7 mouse cellular contexts compared by ENCODE assay signal in the genomic region with DNA sequence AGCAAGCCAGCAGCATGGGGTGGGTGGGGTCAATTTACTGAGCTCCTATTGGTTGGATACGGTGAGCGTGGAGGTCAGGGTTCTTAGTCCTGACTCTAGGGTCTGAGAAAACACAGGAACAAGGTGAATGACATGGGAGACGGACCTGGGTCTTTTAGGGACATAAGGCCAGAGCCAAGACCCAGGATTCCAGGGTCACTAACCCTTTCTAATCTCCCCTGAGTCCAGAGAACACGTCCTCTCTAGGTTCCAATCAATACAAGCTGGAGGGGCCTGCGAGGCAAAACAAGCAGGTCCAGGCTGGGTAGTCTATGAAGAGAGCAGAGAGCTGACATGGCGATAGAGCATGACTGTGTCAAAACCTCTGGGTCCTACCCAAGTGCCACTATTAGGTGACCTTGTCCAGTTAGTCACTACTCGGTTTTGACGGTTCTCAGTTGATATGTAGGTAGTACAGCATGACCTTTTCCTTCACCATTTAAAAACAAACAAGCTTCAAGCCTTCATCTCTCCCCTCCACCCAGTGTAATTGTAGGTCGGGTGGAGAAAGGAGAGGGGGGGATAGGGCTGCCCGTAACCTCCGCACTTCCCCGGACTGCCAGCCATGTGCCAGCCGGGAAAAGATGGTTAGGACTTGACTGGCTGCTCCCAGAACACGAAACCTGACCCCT. TPM values are rescaled to one million over a fixed set of nuclear protein-coding genes. Genes with fewer than 3 reads are reported as not detected.
A peak's percentile ranks its signal among the peaks of the same experiment; 100 is the strongest.
DNase-seq lines count a peak whose midpoint lies in the region; ATAC-seq and TF ChIP-seq lines count a peak whose summit lies in the region.

No protein-coding gene starts in this region.

- H3K4me3 ChIP-seq in CH12.LX (replicated peaks in 1 of 3; ENCODE audit: low read depth in 2 of 3, low read length in 2 of 3, poor library complexity in 1 of 3) (peak overlapping the region in 1 of 3 experiments; percentile 27), myocyte (peak overlapping the region; percentile 29)
- peak overlapping the region; percentile 46 for H3K4me3 ChIP-seq in kidney, embryonic 14.5 days (ENCODE audit: low read length)

- dilution Hi-C loops in CH12.LX (cut with MboI; ENCODE audit: extremely low pct_ligation_motif_present, extremely low pct_unique_long_range_greater_than_20kb, low sequenced_read_pairs), result no loop called here

- peak overlapping the region; percentile 43 for H3ac ChIP-seq in myocyte (ENCODE audit: control insufficient read depth, insufficient read length)

- H3K27me3 ChIP-seq in CH12.LX (replicated peaks) (peaks cover 10% of the 10 kb centered on the region), myocyte (ENCODE audit: control insufficient read depth, insufficient read depth, insufficient read length) (no peaks in the 10 kb centered on the region)
- H3K27me3 ChIP-seq in kidney, embryonic 14.5 days (ENCODE audit: control insufficient read depth, insufficient read depth, low read length), result 0 out of 2 replicates have a peak, but pooled peaks cover 2% of the 10 kb centered on the region

- H3K36me3 ChIP-seq in CH12.LX (replicated peaks in 1 of 2; ENCODE audit: control insufficient read depth in 1 of 2, insufficient read depth in 1 of 2, low read length in 1 of 2) (no peaks in the 10 kb centered on the region), myocyte (ENCODE audit: control insufficient read depth, insufficient read depth) (no peaks in the 10 kb centered on the region)
- H3K36me3 ChIP-seq in kidney, embryonic 14.5 days (ENCODE audit: control insufficient read depth, insufficient read depth, low read length), result no peaks in the 10 kb centered on the region

- TF ChIP-seq POLR2A in CH12.LX (IDR thresholded peaks at IDR 0.05; ENCODE audit: low read depth, low read length) (no peak), myocyte (IDR thresholded peaks at IDR 0.05; ENCODE audit: insufficient read length, low read depth) (no peak)

- TF ChIP-seq CTCF in CH12.LX (conservative IDR thresholded peaks at IDR 0.05 in 1 of 2, IDR thresholded peaks at IDR 0.05 in 1 of 2; ENCODE audit: low read depth in 2 of 2, low read length in 2 of 2), result no peak

- WGBS in kidney, embryonic 14.5 days, result 12% methylated on average over 14 of the region's 14 CpGs

- H3K4me2 ChIP-seq in CH12.LX (ENCODE audit: insufficient read depth, low read depth, poor library complexity, severe bottlenecking) (peak overlapping the region; percentile 57), myocyte (ENCODE audit: low read depth) (peak overlapping the region; percentile 87)
- H3K4me2 ChIP-seq in kidney, embryonic 14.5 days (replicated peaks; ENCODE audit: low read depth, low read length), result peak overlapping the region; percentile 98

- no peak for TF ChIP-seq EP300 in CH12.LX (IDR thresholded peaks at IDR 0.05; ENCODE audit: low read length)

- H3K9me3 ChIP-seq in CH12.LX (replicated peaks; ENCODE audit: low read length), result no peaks in the 10 kb centered on the region
- no peaks in the 10 kb centered on the region for H3K9me3 ChIP-seq in kidney, embryonic 14.5 days (ENCODE audit: control insufficient read depth, low read length)

- in situ Hi-C loops in CH12.LX (cut with MboI; ENCODE audit: low pct_ligation_motif_present, low pct_unique_long_range_greater_than_20kb, low sequenced_read_pairs), result loop anchor here (25.0 kb wide), 1 partner anchor 425 kb away; the partner anchor contains the start of gene Sall2

- no peak for DNase-seq in CH12.LX (ENCODE audit: extremely low read depth)
- peak; percentile 39 for DNase-seq in MN1 (ENCODE audit: low spot score)
- peak; percentile 58 to 63 for DNase-seq in heart, adult 9 months (ENCODE audit: low spot score in 2 of 2)
- DNase-seq in layer of hippocampus, adult 8-10 months (ENCODE audit: low spot score in 2 of 2), result no peak
- no peak for DNase-seq in layer of hippocampus, postnatal 10 days (ENCODE audit: low spot score in 2 of 2)

- H3K79me2 ChIP-seq in CH12.LX (replicated peaks; ENCODE audit: control insufficient read depth, extremely low read depth, insufficient read depth, poor library complexity, severe bottlenecking) (no peaks in the 10 kb centered on the region), myocyte (ENCODE audit: control insufficient read depth, insufficient read depth) (no peaks in the 10 kb centered on the region)

- ATAC-seq in kidney, embryonic 14.5 days (ENCODE audit: low FRiP score, low TSS enrichment), result peak; percentile 16; the same call in 1 of the 2 replicates

- no peak for TF ChIP-seq RAD21 in CH12.LX (IDR thresholded peaks at IDR 0.05; ENCODE audit: low read depth, low read length)

- H3K27ac ChIP-seq in CH12.LX (ENCODE audit: insufficient read depth, low read depth), result no peak overlapping the region
- no peak overlapping the region for H3K27ac ChIP-seq in kidney, embryonic 14.5 days (ENCODE audit: low read depth, low read length)

- no peak overlapping the region for H3K9ac ChIP-seq in CH12.LX (ENCODE audit: insufficient read depth, low read depth)
- H3K9ac ChIP-seq in kidney, embryonic 14.5 days (ENCODE audit: low read depth, low read length), result peak overlapping the region; percentile 50

- H3K4me1 ChIP-seq in CH12.LX (ENCODE audit: control insufficient read depth in 1 of 2, insufficient read depth in 2 of 2), result peaks cover 9 to 22% of the 10 kb centered on the region in 2 experiments
- H3K4me1 ChIP-seq in kidney, embryonic 14.5 days (ENCODE audit: control insufficient read depth, insufficient read depth, low read length), result peaks cover 12% of the 10 kb centered on the region

TF ChIP-seq in CH12.LX, 34 proteins besides CTCF, POLR2A, EP300 and RAD21:
- TF ChIP-seq IRF4 (IDR thresholded peaks at IDR 0.05; ENCODE audit: low read depth, low read length), result no peak
- TF ChIP-seq ETS1 (conservative IDR thresholded peaks at IDR 0.05; ENCODE audit: low read depth, low read length), result no peak

TF ChIP-seq in myocyte, 11 proteins besides CTCF, POLR2A, EP300 and RAD21:
- TF ChIP-seq REST (IDR thresholded peaks at IDR 0.05; ENCODE audit: insufficient read depth, insufficient read length) (no peak), POLR2AphosphoS2 (IDR thresholded peaks at IDR 0.05; ENCODE audit: insufficient read length, low read depth) (no peak), TCF3 (IDR thresholded peaks at IDR 0.05; ENCODE audit: insufficient read length, low read depth) (no peak), E2F4 (IDR thresholded peaks at IDR 0.05; ENCODE audit: insufficient read depth) (no peak), CEBPB (IDR thresholded peaks at IDR 0.05; ENCODE audit: insufficient read depth, poor library complexity, severe bottlenecking) (no peak), MAX (IDR thresholded peaks at IDR 0.05; ENCODE audit: low read depth) (no peak), TCF12 (IDR thresholded peaks at IDR 0.05; ENCODE audit: insufficient read depth, poor library complexity, severe bottlenecking) (no peak), MYOD1 (IDR thresholded peaks at IDR 0.05; ENCODE audit: control insufficient read depth in 1 of 3, insufficient read length in 2 of 3, low read depth in 2 of 3) (no peak), USF1 (IDR thresholded peaks at IDR 0.05; ENCODE audit: low read depth) (no peak), SRF (IDR thresholded peaks at IDR 0.05; ENCODE audit: control insufficient read depth, insufficient read length, low read depth) (no peak), MYOG (IDR thresholded peaks at IDR 0.05; ENCODE audit: control insufficient read depth in 1 of 3, insufficient read depth in 1 of 3, insufficient read length in 2 of 3, low read depth in 2 of 3) (no peak)

RNA-seq across cellular contexts. Expression of gene Ndrg2, which starts 1.4 kb away (rescaled TPM):
- total RNA-seq in CH12.LX (2012; rRNA removed) (0.59 and 1.1 TPM in 2 replicates), CH12.LX (2014; rRNA removed) (0.43 and 0.50 TPM in 2 replicates)
- polyA plus RNA-seq in CH12.LX (2012; ENCODE audit: insufficient read length, low read depth) (0.74 and 1.0 TPM in 2 replicates), myocyte (2012; fragmentation: generic; extraction: Trizol) (31.8 TPM)
- polyA plus RNA-seq in kidney, embryonic 14.5 days (2014; fragmentation: Nextera tagmentation; extraction: Ambion mirVana), result 13.0 and 13.7 TPM in 2 replicates
- 100 to 1,000 TPM; 843 to 941 (median 912) TPM for total RNA-seq in layer of hippocampus, adult 8-10 months (2022)
- 100 to 1,000 TPM; 488 to 494 TPM for total RNA-seq in layer of hippocampus, postnatal 10 days (2021)

RNA-seq across cellular contexts. Expression of gene Tppp2, which starts 5.7 kb away (rescaled TPM):
- total RNA-seq in CH12.LX (2012; rRNA removed), result not detected in 2 replicates
- total RNA-seq in CH12.LX (2014; rRNA removed), result not detected in 2 replicates
- polyA plus RNA-seq in CH12.LX (2012; ENCODE audit: insufficient read length, low read depth), result not detected in 2 replicates
- not detected in 2 replicates for polyA plus RNA-seq in kidney, embryonic 14.5 days (2014; fragmentation: Nextera tagmentation; extraction: Ambion mirVana)
- not detected for polyA plus RNA-seq in myocyte (2012; fragmentation: generic; extraction: Trizol)
- total RNA-seq in layer of hippocampus, adult 8-10 months (2022), result not detected
- total RNA-seq in layer of hippocampus, postnatal 10 days (2021), result not detected

RNA-seq across cellular contexts. Expression of gene Rnase13, which starts 10.0 kb away (rescaled TPM):
- total RNA-seq in CH12.LX (2012; rRNA removed) (not detected in 2 replicates), CH12.LX (2014; rRNA removed) (not detected in 2 replicates)
- polyA plus RNA-seq in CH12.LX (2012; ENCODE audit: insufficient read length, low read depth) (not detected in 2 replicates), myocyte (2012; fragmentation: generic; extraction: Trizol) (not detected)
- polyA plus RNA-seq in kidney, embryonic 14.5 days (2014; fragmentation: Nextera tagmentation; extraction: Ambion mirVana), result not detected in 2 replicates
- not detected for total RNA-seq in layer of hippocampus, adult 8-10 months (2022)
- not detected for total RNA-seq in layer of hippocampus, postnatal 10 days (2021)

RNA-seq across cellular contexts. Expression of gene Slc39a2, which starts 19.8 kb away (rescaled TPM):
- 0.42 TPM in 2 replicates for total RNA-seq in CH12.LX (2012; rRNA removed)
- 0.11 and 0.20 TPM in 2 replicates for total RNA-seq in CH12.LX (2014; rRNA removed)
- 0.44 and 0.49 TPM in 2 replicates for polyA plus RNA-seq in CH12.LX (2012; ENCODE audit: insufficient read length, low read depth)
- 0.18 and 0.33 TPM in 2 replicates for polyA plus RNA-seq in kidney, embryonic 14.5 days (2014; fragmentation: Nextera tagmentation; extraction: Ambion mirVana)
- 0.12 TPM for polyA plus RNA-seq in myocyte (2012; fragmentation: generic; extraction: Trizol)
- total RNA-seq in layer of hippocampus, adult 8-10 months (2022), result 10 to 100 TPM in 2 of 4 experiments, 1 to 10 TPM in 2; 4.8 to 13.0 (median 8.7) TPM
- total RNA-seq in layer of hippocampus, postnatal 10 days (2021), result 1 to 10 TPM; 4.9 to 5.1 TPM

RNA-seq across cellular contexts. Expression of gene Mettl17, which starts 27.9 kb away (rescaled TPM):
- total RNA-seq in CH12.LX (2012; rRNA removed) (19.5 and 21.7 TPM in 2 replicates), CH12.LX (2014; rRNA removed) (26.2 and 32.3 TPM in 2 replicates)
- polyA plus RNA-seq in CH12.LX (2012; ENCODE audit: insufficient read length, low read depth) (29.9 and 32.0 TPM in 2 replicates), myocyte (2012; fragmentation: generic; extraction: Trizol) (24.1 TPM)
- polyA plus RNA-seq in kidney, embryonic 14.5 days (2014; fragmentation: Nextera tagmentation; extraction: Ambion mirVana), result 42.3 and 56.6 TPM in 2 replicates
- 10 to 100 TPM; 29.8 to 51.3 (median 38.8) TPM for total RNA-seq in layer of hippocampus, adult 8-10 months (2022)
- 10 to 100 TPM; 29.8 to 44.0 TPM for total RNA-seq in layer of hippocampus, postnatal 10 days (2021)

Comparison
In these comparisons a context has a peak if more than half of its experiments do, and no peak if none do; other contexts are left out.
1. DNase-seq: peak in MN1 (single experiment) and heart, adult 9 months (2 of 2); none in CH12.LX (single experiment), layer of hippocampus, adult 8-10 months (0 of 2) and layer of hippocampus, postnatal 10 days (0 of 2).
2. RNA of gene Ndrg2, which starts 1.4 kb away (total RNA-seq): 843 to 941 TPM in layer of hippocampus, adult 8-10 months and 488 to 494 TPM in layer of hippocampus, postnatal 10 days; 0.43 to 1.1 TPM in CH12.LX; every median in the first group is over 100 times any median in the second.
3. Peak in every context shown above with its lines, with median percentiles within 50 percentile points of each other: H3K4me2 ChIP-seq.